Mouse (Mus musculus) liver, embryonic 11.5 days (tissue): Measurements from ENCODE around the gene Areg. TPM values are rescaled to one million over a fixed set of nuclear protein-coding genes. Genes with fewer than 3 reads are reported as not detected.

Experiments
- polyA plus RNA-seq: library from polyadenylated mRNA; unstranded; fragments of >200 nt; fragmentation: Nextera tagmentation; extraction: Ambion mirVana; gene quantifications from 2 replicates; pipeline ENCODE4 v1.2.1, GENCODE M21; 2014

Gene Areg
- polyA plus RNA-seq, 1 experiment from 2014 or later: not detected

Other genes with a start within 250 kb of the Areg start
- 0.84 TPM in 1 of 2 replicates, not detected in the other for gene Cxcl1, start 248.4 kb upstream of the Areg start, polyA plus RNA-seq
- gene Cxcl2, start 235.7 kb upstream of the Areg start, polyA plus RNA-seq: 0.22 TPM in 1 of 2 replicates, not detected in the other
- 22.4 and 23.1 TPM in 2 replicates for gene Mthfd2l, start 208.5 kb upstream of the Areg start, polyA plus RNA-seq
- 0.22 TPM in 2 replicates for gene Epgn, start 112.1 kb upstream of the Areg start, polyA plus RNA-seq
- 0.10 and 0.14 TPM in 2 replicates for gene Ereg, start 65.0 kb upstream of the Areg start, polyA plus RNA-seq